8 mouse cellular contexts compared by ENCODE assay signal in genomic region chr9:118924554-118925085, GRCm38 (mm10). TPM values are rescaled to one million over a fixed set of nuclear protein-coding genes. Genes with fewer than 3 reads are reported as not detected.
A peak's percentile ranks its signal among the peaks of the same experiment; 100 is the strongest.
DNase-seq lines count a peak whose midpoint lies in the region; ATAC-seq lines count a peak whose summit lies in the region.

No protein-coding gene starts in this region.

- no peak for ATAC-seq in kidney, embryonic 15.5 days (replicated peaks; ENCODE audit: low FRiP score)
- ATAC-seq in hindbrain, embryonic 15.5 days (ENCODE audit: low FRiP score, low read depth) = no peak
- no peak; the same call in 1 of the 2 replicates for ATAC-seq in midbrain, embryonic 16.5 days

- peaks cover 65% of the 10 kb centered on the region for H3K4me1 ChIP-seq in kidney, embryonic 15.5 days
- H3K4me1 ChIP-seq in embryonic facial prominence, embryonic 10.5 days = peaks cover 55% of the 10 kb centered on the region
- peaks cover 43% of the 10 kb centered on the region for H3K4me1 ChIP-seq in hindbrain, embryonic 15.5 days (replicated peaks)
- peaks cover 25% of the 10 kb centered on the region for H3K4me1 ChIP-seq in midbrain, embryonic 16.5 days (ENCODE audit: control insufficient read depth, insufficient read depth, low read length)

- no peaks in the 10 kb centered on the region for H3K27me3 ChIP-seq in kidney, embryonic 15.5 days
- peaks cover 25% of the 10 kb centered on the region; the same call in 1 of the 2 replicates for H3K27me3 ChIP-seq in embryonic facial prominence, embryonic 10.5 days (replicated peaks; ENCODE audit: low read depth, poor library complexity, severe bottlenecking)
- H3K27me3 ChIP-seq in hindbrain, embryonic 15.5 days = no peaks in the 10 kb centered on the region
- H3K27me3 ChIP-seq in midbrain, embryonic 16.5 days (ENCODE audit: control insufficient read depth, insufficient read depth, low read depth, low read length) = no peaks in the 10 kb centered on the region

- H3K9me3 ChIP-seq in kidney, embryonic 15.5 days (replicated peaks) = no peaks in the 10 kb centered on the region
- H3K9me3 ChIP-seq in embryonic facial prominence, embryonic 10.5 days = no peaks in the 10 kb centered on the region
- no peaks in the 10 kb centered on the region for H3K9me3 ChIP-seq in hindbrain, embryonic 15.5 days
- H3K9me3 ChIP-seq in midbrain, embryonic 16.5 days (replicated peaks; ENCODE audit: control insufficient read depth, low read length, poor library complexity, severe bottlenecking) = no peaks in the 10 kb centered on the region

- 9% methylated on average over 15 of the region's 16 CpGs for WGBS in kidney, embryonic 15.5 days
- 7% methylated on average over 16 of the region's 16 CpGs for WGBS in embryonic facial prominence, embryonic 10.5 days
- 11% methylated on average over 15 of the region's 16 CpGs for WGBS in hindbrain, embryonic 15.5 days
- WGBS in midbrain, embryonic 16.5 days = 11% methylated on average over 16 of the region's 16 CpGs

- peak overlapping the region; percentile 90; the same call in 1 of the 2 replicates for H3K27ac ChIP-seq in kidney, embryonic 15.5 days
- H3K27ac ChIP-seq in embryonic facial prominence, embryonic 10.5 days (replicated peaks) = peak overlapping the region; percentile 91
- no peak overlapping the region for H3K27ac ChIP-seq in hindbrain, embryonic 15.5 days (replicated peaks)
- H3K27ac ChIP-seq in midbrain, embryonic 16.5 days (ENCODE audit: low read length) = no peak overlapping the region

- H3K4me2 ChIP-seq in kidney, embryonic 15.5 days = peak overlapping the region; percentile 99
- H3K4me2 ChIP-seq in hindbrain, embryonic 15.5 days = peak overlapping the region; percentile 99
- peak overlapping the region; percentile 95 for H3K4me2 ChIP-seq in midbrain, embryonic 16.5 days (ENCODE audit: low read length)

- intact Hi-C loops in left cerebral cortex, postnatal 14 days (cut with DNase I) = loop anchor here (5.0 kb wide), 2 partner anchors 68 to 83 kb away; no protein-coding TSS in a partner anchor

- no peak for DNase-seq in kidney, adult 8-10 months
- DNase-seq in embryonic facial prominence, embryonic 10.5 days (ENCODE audit: low spot score) = peak; percentile 39
- no peak for DNase-seq in left cerebral cortex, postnatal 14 days (ENCODE audit: low spot score in 2 of 2)
- DNase-seq in thymus, postnatal 25 days = no peak
- no peak for DNase-seq in ovary, postnatal 36 days (ENCODE audit: low spot score)

- H3K4me3 ChIP-seq in kidney, embryonic 15.5 days (replicated peaks) = peak overlapping the region; percentile 87
- H3K4me3 ChIP-seq in embryonic facial prominence, embryonic 10.5 days = peak overlapping the region; percentile 89
- peak overlapping the region; percentile 89 for H3K4me3 ChIP-seq in hindbrain, embryonic 15.5 days
- H3K4me3 ChIP-seq in midbrain, embryonic 16.5 days (ENCODE audit: low read depth, low read length) = peak overlapping the region; percentile 71

- H3K9ac ChIP-seq in kidney, embryonic 15.5 days = peak overlapping the region; percentile 57
- no peak overlapping the region for H3K9ac ChIP-seq in hindbrain, embryonic 15.5 days
- peak overlapping the region; percentile 28; the same call in 1 of the 2 replicates for H3K9ac ChIP-seq in midbrain, embryonic 16.5 days (ENCODE audit: low read depth, low read length)

- no peaks in the 10 kb centered on the region; the same call in 1 of the 2 replicates for H3K36me3 ChIP-seq in kidney, embryonic 15.5 days
- no peaks in the 10 kb centered on the region for H3K36me3 ChIP-seq in embryonic facial prominence, embryonic 10.5 days (replicated peaks)
- no peaks in the 10 kb centered on the region for H3K36me3 ChIP-seq in hindbrain, embryonic 15.5 days
- no peaks in the 10 kb centered on the region for H3K36me3 ChIP-seq in midbrain, embryonic 16.5 days (ENCODE audit: control insufficient read depth, insufficient read depth, low read length)

RNA-seq across cellular contexts. Expression of gene Ctdspl, which starts 1.6 kb away (rescaled TPM):
- polyA plus RNA-seq in kidney, embryonic 15.5 days (2015; fragmentation: Nextera tagmentation; extraction: Ambion mirVana) = 24.9 and 26.2 TPM in 2 replicates
- 10.1 and 11.0 TPM in 2 replicates for polyA plus RNA-seq in embryonic facial prominence, embryonic 10.5 days (2016; fragmentation: Nextera tagmentation; extraction: Ambion mirVana)
- 8.9 and 9.6 TPM in 2 replicates for polyA plus RNA-seq in hindbrain, embryonic 15.5 days (2015; fragmentation: Nextera tagmentation; extraction: Ambion mirVana)
- polyA plus RNA-seq in midbrain, embryonic 16.5 days (2015; fragmentation: Nextera tagmentation; extraction: Ambion mirVana) = 8.8 and 10.9 TPM in 2 replicates
- total RNA-seq in left cerebral cortex, postnatal 14 days (2021) = 10 to 100 TPM; 31.5 to 36.6 TPM

Comparison
In these comparisons a context has a peak if more than half of its experiments do, and no peak if none do; other contexts are left out.
1. H3K27ac ChIP-seq: peak in kidney, embryonic 15.5 days (single experiment) and embryonic facial prominence, embryonic 10.5 days (single experiment); none in hindbrain, embryonic 15.5 days (single experiment) and midbrain, embryonic 16.5 days (single experiment).
2. Peak in every context shown above with its lines, with median percentiles within 50 percentile points of each other: H3K4me2 ChIP-seq and H3K4me3 ChIP-seq.